Mouse (Mus musculus) midbrain, embryonic 13.5 days (tissue): ENCODE data around the gene C1qtnf3. TPM values are rescaled to one million over a fixed set of nuclear protein-coding genes. Genes with fewer than 3 reads are reported as not detected.

ENCODE experiments used
- ATAC-seq: fragments of 200-750 bp; cut with Nextera tagmentation; 2 replicates; pipeline ENCODE4 v1.8.0; 2017; ENCODE audit warnings: mild to moderate bottlenecking, moderate TSS enrichment, moderate library complexity
- H3K27ac ChIP-seq: fragments of 300-500 bp; sonication (generic); 2 replicates; pipeline ENCODE4 v1.5.1; 2015; ENCODE audit warnings: inconsistent platforms, mild to moderate bottlenecking, moderate library complexity
- H3K27me3 ChIP-seq: fragments of 300-500 bp; sonication (generic); 2 replicates; pipeline ENCODE4 v1.6.1; 2015; ENCODE audit warnings: mild to moderate bottlenecking, inconsistent platforms
- H3K36me3 ChIP-seq: fragments of 300-500 bp; sonication (generic); 2 replicates; pipeline ENCODE4 v1.6.1; 2015; ENCODE audit warnings: mild to moderate bottlenecking, inconsistent platforms
- H3K4me1 ChIP-seq: fragments of 300-500 bp; sonication (generic); replicated peaks from 2 replicates; pipeline ENCODE4 v1.6.1; 2015; ENCODE audit warnings: inconsistent platforms
- H3K4me2 ChIP-seq: fragments of 300-500 bp; sonication (generic); replicated peaks from 2 replicates; pipeline ENCODE4 v1.6.1; 2015; ENCODE audit warnings: moderate library complexity, mild to moderate bottlenecking, inconsistent platforms
- H3K4me3 ChIP-seq: fragments of 300-500 bp; sonication (generic); replicated peaks from 2 replicates; pipeline ENCODE4 v1.5.1; 2015; ENCODE audit warnings: mild to moderate bottlenecking, inconsistent platforms
- H3K9ac ChIP-seq: fragments of 300-500 bp; sonication (generic); replicated peaks from 2 replicates; pipeline ENCODE4 v1.6.1; 2015; ENCODE audit warnings: mild to moderate bottlenecking, inconsistent platforms
- H3K9me3 ChIP-seq: fragments of 300-500 bp; sonication (generic); 2 replicates; pipeline ENCODE4 v1.6.1; 2016; ENCODE audit warnings: mild to moderate bottlenecking, inconsistent platforms
- WGBS: fragments of 180-500 bp; shearing (Covaris S2); methylation state at CpG from one replicate; pipeline ENCODE4 v1.1.7; 2015; 5-methylcytosine and 5-hydroxymethylcytosine counted together
- polyA plus RNA-seq: library from polyadenylated mRNA; unstranded; fragments of >200 nt; fragmentation: Nextera tagmentation; extraction: Ambion mirVana; gene quantifications from 2 replicates; pipeline ENCODE4 v1.2.1, GENCODE M21; 2015

The C1qtnf3 gene
- polyA plus RNA-seq, 1 experiment from 2014 or later: 0.52 TPM

- ATAC-seq: no peak
- no peak overlapping the region for H3K9ac ChIP-seq
- H3K9me3 ChIP-seq: no peaks in the 10 kb centered on the region
- 86% methylated on average over 4 of the region's 4 CpGs for WGBS
- H3K4me3 ChIP-seq: no peak overlapping the region
- H3K27me3 ChIP-seq: no peaks in the 10 kb centered on the region
- no peaks in the 10 kb centered on the region for H3K36me3 ChIP-seq
- H3K4me1 ChIP-seq: no peaks in the 10 kb centered on the region
- no peak overlapping the region for H3K27ac ChIP-seq
- no peak overlapping the region for H3K4me2 ChIP-seq
These were observed 51.7 kb downstream of the C1qtnf3 start for GRCm38 (mm10) chr15:11003791-11004190.

DNA sequence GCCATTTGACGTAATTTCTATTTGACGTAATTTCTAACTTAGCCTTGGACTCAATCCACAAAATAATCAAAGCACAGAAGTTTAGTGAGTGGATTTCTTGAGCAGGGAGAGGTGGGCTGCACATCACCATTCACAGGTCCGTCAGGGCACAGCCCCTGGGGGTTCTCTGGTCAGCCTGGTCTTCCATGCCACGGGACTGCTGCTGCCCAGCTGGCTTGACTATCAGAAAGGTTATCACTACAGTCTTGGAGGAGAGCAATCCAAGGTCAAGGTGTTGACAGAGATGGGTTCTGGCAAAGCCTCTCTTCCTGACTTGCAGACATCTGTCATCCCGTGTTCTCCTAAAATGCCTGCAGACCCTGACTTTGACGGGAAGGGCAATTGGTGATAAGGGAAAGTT, 52.5 kb downstream of the C1qtnf3 start:
- H3K36me3 ChIP-seq: no peaks in the 10 kb centered on the region
- WGBS: 89% methylated on average over 6 of the region's 6 CpGs
- no peaks in the 10 kb centered on the region for H3K4me1 ChIP-seq
- no peak for ATAC-seq
- no peak overlapping the region for H3K27ac ChIP-seq
- H3K4me3 ChIP-seq: no peak overlapping the region
- no peak overlapping the region for H3K4me2 ChIP-seq
- no peaks in the 10 kb centered on the region for H3K27me3 ChIP-seq
- H3K9ac ChIP-seq: no peak overlapping the region
- no peaks in the 10 kb centered on the region for H3K9me3 ChIP-seq

- WGBS: 18% methylated on average over 5 of the region's 5 CpGs
These were observed 56.6 kb downstream of the C1qtnf3 start for GRCm38 (mm10) chr15:11008756-11009155.

DNA sequence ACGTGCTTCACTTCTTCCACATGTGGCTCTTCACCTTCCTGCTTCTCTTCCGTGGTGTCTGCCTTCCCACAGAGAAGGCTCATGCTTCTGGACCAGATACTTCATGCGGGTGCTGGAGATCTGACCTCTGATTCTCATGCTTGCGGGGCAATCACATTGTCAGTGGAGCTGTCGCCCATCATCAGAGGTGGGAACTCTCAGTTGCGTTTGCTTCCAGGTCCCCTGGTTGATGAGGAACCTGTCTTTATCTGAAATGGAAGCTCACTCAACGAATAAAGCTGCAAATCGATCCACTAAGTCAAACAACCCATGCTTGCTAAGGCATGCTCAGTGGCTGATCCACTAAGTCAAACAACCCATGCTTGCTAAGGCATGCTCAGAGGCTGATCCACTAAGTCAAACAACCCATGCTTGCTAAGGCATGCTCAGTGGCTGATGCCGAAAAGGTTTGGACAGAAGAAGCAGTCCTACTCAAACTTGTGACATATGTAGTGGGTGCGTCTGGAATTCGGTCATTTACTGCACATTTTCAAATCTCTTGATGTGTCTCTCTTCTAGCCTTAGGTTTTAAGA, 58.9 kb downstream of the C1qtnf3 start:
- no peak for ATAC-seq
- no peak overlapping the region for H3K27ac ChIP-seq
- H3K9me3 ChIP-seq: no peaks in the 10 kb centered on the region
- H3K27me3 ChIP-seq: no peaks in the 10 kb centered on the region
- H3K4me2 ChIP-seq: no peak overlapping the region
- no peaks in the 10 kb centered on the region for H3K4me1 ChIP-seq
- no peak overlapping the region for H3K4me3 ChIP-seq
- 90% methylated on average over 11 of the region's 11 CpGs for WGBS
- H3K9ac ChIP-seq: no peak overlapping the region
- H3K36me3 ChIP-seq: no peaks in the 10 kb centered on the region

More at GRCm38 (mm10) chr15:11008756-11009155, 56.6 kb downstream of the C1qtnf3 start:
- Histone ChIP-seq H3K4me1 (no peaks in the 10 kb centered on the region), H3K4me2 (no peak overlapping the region), H3K9me3 (no peaks in the 10 kb centered on the region), H3K27ac (no peak overlapping the region), H3K4me3 (no peak overlapping the region), H3K9ac (no peak overlapping the region), H3K27me3 (no peaks in the 10 kb centered on the region), H3K36me3 (no peaks in the 10 kb centered on the region)
- no peak for ATAC-seq

- Histone ChIP-seq H3K4me3 (no peak overlapping the region), H3K9me3 (no peaks in the 10 kb centered on the region), H3K4me2 (no peak overlapping the region), H3K36me3 (no peaks in the 10 kb centered on the region), H3K27me3 (no peaks in the 10 kb centered on the region), H3K9ac (no peak overlapping the region), H3K4me1 (no peaks in the 10 kb centered on the region), H3K27ac (no peak overlapping the region)
- whole genome bisulfite sequencing: 26% methylated on average over 2 of the region's 2 CpGs
- no peak for ATAC-seq
These were observed 62.8 kb downstream of the C1qtnf3 start for GRCm38 (mm10) chr15:11014931-11015330.

DNA sequence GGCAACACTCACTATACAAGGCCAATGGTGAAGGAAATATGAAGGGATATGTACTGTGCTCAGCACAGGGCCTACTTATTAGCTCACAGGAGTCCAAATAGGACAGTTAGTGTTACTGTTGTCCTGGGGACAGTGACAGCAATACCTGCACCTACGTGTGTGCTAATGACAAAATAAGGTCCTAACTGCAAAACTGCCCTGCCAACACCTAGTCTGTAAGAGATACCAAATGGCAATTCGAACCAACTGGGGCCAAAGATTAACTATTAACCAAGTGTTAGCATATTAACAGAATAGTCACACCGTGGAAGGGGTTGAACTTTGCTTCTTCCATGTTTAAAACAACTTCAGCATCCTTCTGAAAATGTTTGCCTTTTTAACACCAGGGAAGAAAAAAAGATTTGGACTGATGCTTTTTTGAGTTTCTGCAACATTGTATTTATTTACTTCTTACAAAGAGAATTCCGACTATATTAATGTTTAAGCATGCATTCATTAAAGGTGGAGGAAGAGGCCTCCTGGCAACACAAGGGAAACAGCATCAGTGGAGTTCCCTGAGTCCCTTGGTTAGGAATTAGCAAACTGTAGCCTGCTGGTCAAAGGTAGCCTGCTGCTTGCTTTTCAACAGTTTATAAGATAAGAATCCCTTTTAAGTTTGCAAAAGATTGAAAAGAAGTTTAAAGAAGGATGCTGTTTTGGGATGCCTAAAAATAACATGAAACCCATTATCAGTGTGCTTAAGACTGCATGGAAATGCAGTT, 74.8 kb downstream of the C1qtnf3 start:
- Histone ChIP-seq H3K9me3 (no peaks in the 10 kb centered on the region), H3K4me1 (no peaks in the 10 kb centered on the region), H3K36me3 (no peaks in the 10 kb centered on the region), H3K27me3 (no peaks in the 10 kb centered on the region), H3K27ac (no peak overlapping the region), H3K4me3 (no peak overlapping the region), H3K9ac (no peak overlapping the region), H3K4me2 (no peak overlapping the region)
- WGBS: 84% methylated on average over 4 of the region's 4 CpGs
- ATAC-seq: no peak

Other genes starting within 250 kb of the C1qtnf3 start
- gene Rai14, start 237.7 kb upstream of the C1qtnf3 start, polyA plus RNA-seq: 30.1 and 34.2 TPM in 2 replicates
- 8.8 and 9.3 TPM in 2 replicates for gene Amacr, start 29.4 kb downstream of the C1qtnf3 start, polyA plus RNA-seq
- 0.09 TPM in 1 of 2 replicates, not detected in the other for gene Slc45a2, start 48.4 kb downstream of the C1qtnf3 start, polyA plus RNA-seq
- 1.2 and 1.3 TPM in 2 replicates for gene Rxfp3, start 85.7 kb downstream of the C1qtnf3 start, polyA plus RNA-seq
- 1.4 and 1.5 TPM in 2 replicates for gene Adamts12, start 112.5 kb downstream of the C1qtnf3 start, polyA plus RNA-seq